Mouse (Mus musculus) embryonic fibroblast, embryonic 13.5 days (primary cell): ENCODE measurements around the gene Cd300e. TPM values are rescaled to one million over a fixed set of nuclear protein-coding genes. Genes with fewer than 3 reads are reported as not detected.

ENCODE experiments used
- H3K27ac ChIP-seq: 2 replicates; pipeline ENCODE4 v1.5.1; 2012; ENCODE audit warnings: low read length, control low read depth, inconsistent platforms; ENCODE audit not compliant: insufficient read depth
- H3K4me1 ChIP-seq: 2 replicates; pipeline ENCODE4 v1.6.1; 2011; ENCODE audit warnings: low read length; ENCODE audit not compliant: control insufficient read depth, insufficient read depth
- H3K4me3 ChIP-seq: 2 replicates; pipeline ENCODE4 v1.5.1; 2011; ENCODE audit warnings: mild to moderate bottlenecking, control low read depth, low read length; ENCODE audit not compliant: insufficient read depth
- CTCF ChIP-seq: IDR thresholded peaks from 2 replicates; pipeline ENCODE4 v1.5.1; 2011; ENCODE audit warnings: mild to moderate bottlenecking, control low read depth, low read length, moderate library complexity, borderline replicate concordance; ENCODE audit not compliant: insufficient read depth
- POLR2A ChIP-seq: IDR thresholded peaks from 2 replicates; pipeline ENCODE4 v1.6.1; 2011; ENCODE audit warnings: low read depth, mild to moderate bottlenecking, control low read depth, low read length, moderate library complexity
- polyA plus RNA-seq: library from polyadenylated mRNA; stranded (reverse); fragments of >200 nt; gene quantifications from 2 replicates; pipeline ENCODE4 v1.2.4, GENCODE M21; 2011; ENCODE audit warnings: low read depth; ENCODE audit not compliant: missing spikeins, insufficient read length

Cd300e gene
- polyA plus RNA-seq, 1 experiment, result not detected

DNA sequence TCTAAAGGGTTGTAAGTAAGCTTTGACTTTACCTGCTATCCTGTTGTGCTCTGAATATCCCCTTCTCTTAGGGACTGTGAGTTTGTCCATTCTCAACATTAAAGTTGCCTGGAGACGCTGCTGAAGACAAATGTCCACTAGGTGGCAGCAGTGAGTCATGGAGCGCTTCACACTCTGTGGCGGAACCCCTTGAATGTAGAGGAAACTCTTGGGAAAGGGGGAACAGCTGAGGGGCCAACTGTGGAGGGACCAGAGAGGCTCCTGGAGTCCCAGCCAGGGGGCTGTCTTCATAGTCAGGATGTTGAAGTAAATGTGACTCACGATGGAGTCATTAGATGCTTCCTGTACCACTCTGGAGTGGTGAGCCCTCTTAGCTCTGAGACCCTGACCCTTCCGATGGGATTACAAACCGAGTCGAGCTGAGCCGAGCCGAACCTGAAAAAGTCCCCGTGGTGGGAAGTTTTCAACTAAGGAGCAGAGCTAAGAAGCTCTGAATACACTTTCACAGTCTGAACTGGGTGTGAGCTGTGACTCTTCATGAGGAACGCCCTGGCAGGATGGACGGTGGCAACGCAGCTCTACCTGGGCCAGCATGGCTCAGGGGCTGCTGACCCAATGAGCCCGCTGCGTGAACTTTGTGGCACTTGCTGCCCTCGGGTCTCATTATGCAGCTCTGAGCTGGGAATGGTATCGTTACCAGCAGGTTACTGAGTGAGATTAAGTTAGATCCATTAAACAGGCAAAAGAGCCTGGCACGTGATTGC, 21.6 kb upstream of the Cd300e start:
- TF ChIP-seq POLR2A (no peak), CTCF (peak; percentile 71; the same call in 1 of the 2 replicates)
- H3K4me3 ChIP-seq, result no peak overlapping the region
- H3K27ac ChIP-seq, result no peak overlapping the region
- no peaks in the 10 kb centered on the region for H3K4me1 ChIP-seq

DNA sequence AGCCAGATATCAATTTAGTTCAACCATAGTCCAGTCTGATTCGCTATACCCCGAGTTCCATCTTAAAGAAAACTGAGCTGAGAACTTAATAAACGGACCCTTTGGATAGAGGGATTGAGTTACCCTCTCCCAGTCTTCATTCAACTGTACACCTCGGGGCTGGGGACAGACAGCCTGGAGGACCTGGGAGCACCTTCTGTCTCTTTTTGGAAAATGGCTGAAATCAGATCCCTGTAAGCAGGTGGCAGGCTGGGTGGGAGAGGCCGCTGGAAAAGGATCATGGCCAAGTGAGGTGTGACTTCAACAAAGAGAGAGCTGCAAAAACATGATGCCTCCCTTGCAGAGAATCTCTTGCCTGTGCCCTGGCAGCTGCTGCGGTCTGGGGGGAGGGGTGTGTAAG, 20.2 kb upstream of the Cd300e start:
- TF ChIP-seq POLR2A (no peak), CTCF (no peak)
- Histone ChIP-seq H3K4me1 (no peaks in the 10 kb centered on the region), H3K4me3 (no peak overlapping the region), H3K27ac (no peak overlapping the region)

DNA sequence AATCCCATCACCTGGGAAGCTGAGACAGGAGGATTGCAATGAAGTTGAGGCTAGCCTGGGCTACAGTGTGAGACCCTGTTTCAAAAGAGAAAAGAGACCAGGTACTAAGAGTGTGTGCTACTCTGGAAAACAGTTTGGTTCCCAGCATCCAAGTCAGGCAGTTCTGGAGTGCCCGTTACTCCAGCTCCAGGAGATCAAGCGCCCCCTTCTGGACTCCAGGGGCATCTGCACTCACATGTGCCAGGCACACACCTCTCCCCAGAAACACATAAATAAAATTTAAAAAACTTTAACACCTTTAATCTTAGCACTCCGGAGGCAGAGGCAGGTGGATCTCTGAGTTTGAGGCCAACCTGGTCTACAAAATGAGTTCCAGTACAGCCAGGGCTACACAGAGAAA, 19.4 kb upstream of the Cd300e start:
- no peak for TF ChIP-seq CTCF
- TF ChIP-seq POLR2A, result no peak
- Histone ChIP-seq H3K27ac (no peak overlapping the region), H3K4me1 (no peaks in the 10 kb centered on the region), H3K4me3 (no peak overlapping the region)

DNA sequence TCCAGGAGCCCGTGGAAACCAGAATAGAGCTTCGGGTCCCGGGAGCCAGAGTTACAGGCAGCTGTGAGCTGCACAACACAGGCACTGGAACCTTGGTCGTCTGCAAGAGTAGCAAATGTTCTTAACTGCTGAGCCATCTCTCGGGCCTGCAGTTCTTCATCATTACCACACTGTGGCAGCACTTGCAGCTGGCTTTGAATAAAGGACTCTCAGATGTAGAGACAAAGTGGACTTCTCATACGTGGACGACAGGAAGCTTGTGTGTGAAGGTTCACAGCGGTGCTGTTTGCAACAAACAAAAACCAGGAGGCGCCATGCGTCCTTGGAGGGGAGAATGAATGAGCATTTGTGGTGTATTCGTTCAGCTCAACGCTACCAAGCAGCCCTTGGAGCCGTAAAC, 18.9 kb upstream of the Cd300e start:
- Histone ChIP-seq H3K4me3 (no peak overlapping the region), H3K27ac (no peak overlapping the region), H3K4me1 (no peaks in the 10 kb centered on the region)
- peak; percentile 32; the same call in 1 of the 2 replicates for TF ChIP-seq CTCF
- TF ChIP-seq POLR2A, result no peak

- TF ChIP-seq CTCF (no peak), POLR2A (no peak)
- H3K4me3 ChIP-seq, result no peak overlapping the region
- H3K4me1 ChIP-seq, result no peaks in the 10 kb centered on the region
- no peak overlapping the region for H3K27ac ChIP-seq
Measured at GRCm38 (mm10) chr11:115078680-115079079, 16.7 kb upstream of the Cd300e start.

GRCm38 (mm10) chr11:115077436-115077835, 15.5 kb upstream of the Cd300e start:
- TF ChIP-seq POLR2A (no peak), CTCF (no peak)
- Histone ChIP-seq H3K4me1 (no peaks in the 10 kb centered on the region), H3K27ac (no peak overlapping the region), H3K4me3 (no peak overlapping the region)

DNA sequence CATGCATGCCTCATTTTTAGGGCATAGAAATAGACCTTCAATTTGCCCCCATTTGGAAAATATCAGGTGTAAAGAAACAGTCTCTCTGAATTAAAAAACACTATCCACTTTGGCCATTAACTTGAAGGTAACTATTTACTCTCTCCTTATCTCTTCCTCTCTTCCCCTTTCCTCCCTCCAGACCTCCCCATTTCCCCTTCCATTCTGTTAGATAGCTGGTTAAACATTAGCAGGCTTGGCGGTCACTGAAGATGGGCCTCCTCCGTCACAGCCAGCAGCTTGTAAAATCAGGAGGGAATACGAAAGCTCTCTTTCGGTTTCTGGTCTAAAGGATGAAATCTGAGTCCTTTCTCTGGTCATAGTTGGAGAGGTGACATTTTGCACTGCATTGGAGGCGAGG, 13.9 kb upstream of the Cd300e start:
- Histone ChIP-seq H3K27ac (no peak overlapping the region), H3K4me3 (no peak overlapping the region), H3K4me1 (no peaks in the 10 kb centered on the region)
- TF ChIP-seq POLR2A, result no peak
- no peak for TF ChIP-seq CTCF

DNA sequence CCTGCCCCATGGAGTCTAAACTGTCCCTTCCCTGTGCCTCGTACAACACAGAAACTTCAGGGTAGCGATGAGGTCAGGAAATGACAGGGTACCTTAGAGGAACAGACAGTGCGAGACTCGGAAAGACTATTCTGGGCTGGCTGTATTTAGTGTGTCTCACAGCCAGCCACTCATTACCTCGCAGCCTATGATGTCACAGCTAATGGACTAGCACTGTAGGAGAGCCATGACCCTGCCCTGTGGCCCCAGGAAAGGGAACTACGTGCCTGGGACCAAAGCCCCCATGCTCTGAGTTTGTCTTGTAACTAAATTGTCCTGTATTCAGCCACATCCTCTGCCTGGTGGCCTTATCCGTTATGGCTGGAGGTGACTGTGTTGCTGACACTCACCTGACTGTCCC, 13.4 kb upstream of the Cd300e start:
- Histone ChIP-seq H3K4me1 (no peaks in the 10 kb centered on the region), H3K4me3 (no peak overlapping the region), H3K27ac (no peak overlapping the region)
- no peak for TF ChIP-seq CTCF
- no peak for TF ChIP-seq POLR2A

- no peak for TF ChIP-seq POLR2A
- no peak for TF ChIP-seq CTCF
- Histone ChIP-seq H3K4me1 (no peaks in the 10 kb centered on the region), H3K27ac (no peak overlapping the region), H3K4me3 (no peak overlapping the region)
Measured at GRCm38 (mm10) chr11:115073002-115073401, 11.0 kb upstream of the Cd300e start.

GRCm38 (mm10) chr11:115071631-115072294, 9.8 kb upstream of the Cd300e start:
- TF ChIP-seq CTCF (no peak), POLR2A (no peak)
- H3K27ac ChIP-seq, result peak overlapping the region; percentile 21
- H3K4me3 ChIP-seq, result no peak overlapping the region
- no peaks in the 10 kb centered on the region for H3K4me1 ChIP-seq
